Mouse (Mus musculus) myocyte (in vitro differentiated cells): ENCODE measurements around the gene Pkib. TPM values are rescaled to one million over a fixed set of nuclear protein-coding genes. Genes with fewer than 3 reads are reported as not detected.

Experiments
- H3K27me3 ChIP-seq: one replicate; pipeline ENCODE4 v1.6.1; 2011; ENCODE audit not compliant: control insufficient read depth, insufficient read depth, insufficient read length
- H3K36me3 ChIP-seq: one replicate; pipeline ENCODE4 v1.6.1; 2011; ENCODE audit not compliant: control insufficient read depth, insufficient read depth
- H3K4me2 ChIP-seq: one replicate; pipeline ENCODE4 v1.6.1; 2011; ENCODE audit warnings: low read depth, control low read depth
- H3K4me3 ChIP-seq: one replicate; pipeline ENCODE4 v1.5.1; 2011; ENCODE audit warnings: mild to moderate bottlenecking, control low read depth, moderate library complexity
- H3K79me2 ChIP-seq: one replicate; pipeline ENCODE4 v1.6.1; 2011; ENCODE audit not compliant: control insufficient read depth, insufficient read depth
- H3ac ChIP-seq: one replicate; pipeline ENCODE4 v1.6.1; 2011; ENCODE audit not compliant: control insufficient read depth, insufficient read length
- CEBPB ChIP-seq: IDR thresholded peaks from 2 replicates; pipeline ENCODE4 v1.6.1; 2011; ENCODE audit warnings: mild to moderate bottlenecking, moderate library complexity; ENCODE audit not compliant: poor library complexity, insufficient read depth, severe bottlenecking
- E2F4 ChIP-seq: IDR thresholded peaks from one replicate; pipeline ENCODE4 v1.6.1; 2011; ENCODE audit warnings: mild to moderate bottlenecking, control low read depth, moderate library complexity; ENCODE audit not compliant: insufficient read depth
- MAX ChIP-seq: IDR thresholded peaks from one replicate; pipeline ENCODE4 v1.6.1; 2011; ENCODE audit warnings: low read depth, mild to moderate bottlenecking, control low read depth
- MYOD1 ChIP-seq, 3 experiments: IDR thresholded peaks; one replicate each; pipeline ENCODE4 v1.6.1; 2011; ENCODE audit warnings: control low read depth in 2 of 3, low read depth in 2 of 3, mild to moderate bottlenecking in 2 of 3, moderate library complexity in 1 of 3; ENCODE audit not compliant: insufficient read length in 2 of 3, control insufficient read depth in 1 of 3
- MYOG ChIP-seq, 3 experiments: IDR thresholded peaks; one replicate each; pipeline ENCODE4 v1.6.1; 2011; ENCODE audit warnings: control low read depth in 2 of 3, low read depth in 2 of 3, mild to moderate bottlenecking in 2 of 3; ENCODE audit not compliant: insufficient read length in 2 of 3, control insufficient read depth in 1 of 3, insufficient read depth in 1 of 3
- POLR2A ChIP-seq: IDR thresholded peaks from one replicate; pipeline ENCODE4 v1.6.1; 2011; ENCODE audit warnings: low read depth, mild to moderate bottlenecking, control low read depth, moderate library complexity; ENCODE audit not compliant: insufficient read length
- POLR2AphosphoS2 ChIP-seq: IDR thresholded peaks from one replicate; pipeline ENCODE4 v1.6.1; 2011; ENCODE audit warnings: low read depth, control low read depth; ENCODE audit not compliant: insufficient read length
- REST ChIP-seq: IDR thresholded peaks from one replicate; pipeline ENCODE4 v1.6.1; 2011; ENCODE audit warnings: mild to moderate bottlenecking, control low read depth, moderate library complexity; ENCODE audit not compliant: insufficient read depth, insufficient read length
- SRF ChIP-seq: IDR thresholded peaks from one replicate; pipeline ENCODE4 v1.6.1; 2011; ENCODE audit warnings: low read depth; ENCODE audit not compliant: control insufficient read depth, insufficient read length
- TCF12 ChIP-seq: IDR thresholded peaks from one replicate; pipeline ENCODE4 v1.6.1; 2011; ENCODE audit warnings: mild to moderate bottlenecking, control low read depth; ENCODE audit not compliant: poor library complexity, insufficient read depth, severe bottlenecking
- TCF3 ChIP-seq: IDR thresholded peaks from one replicate; pipeline ENCODE4 v1.6.1; 2011; ENCODE audit warnings: low read depth, control low read depth; ENCODE audit not compliant: insufficient read length
- USF1 ChIP-seq: IDR thresholded peaks from one replicate; pipeline ENCODE4 v1.6.1; 2011; ENCODE audit warnings: low read depth, mild to moderate bottlenecking, control low read depth, moderate library complexity
- polyA plus RNA-seq: library from polyadenylated mRNA; unstranded; fragments of >200 nt; fragmentation: generic; extraction: Trizol; gene quantifications from one replicate; pipeline ENCODE4 v1.2.1, GENCODE M21; 2012; ENCODE audit warnings: missing spikeins

Pkib gene
- polyA plus RNA-seq, 1 experiment, result not detected

GRCm38 (mm10) chr10:57632868-57633240, 1.1 kb downstream of the Pkib start:
- Histone ChIP-seq H3ac (no peak overlapping the region), H3K79me2 (no peaks in the 10 kb centered on the region), H3K4me3 (no peak overlapping the region), H3K4me2 (no peak overlapping the region), H3K36me3 (no peaks in the 10 kb centered on the region), H3K27me3 (no peaks in the 10 kb centered on the region)
- TF ChIP-seq TCF12, result no peak
- no peak for TF ChIP-seq MAX
- no peak for TF ChIP-seq TCF3
- TF ChIP-seq POLR2AphosphoS2, result no peak
- no peak for TF ChIP-seq CEBPB

DNA sequence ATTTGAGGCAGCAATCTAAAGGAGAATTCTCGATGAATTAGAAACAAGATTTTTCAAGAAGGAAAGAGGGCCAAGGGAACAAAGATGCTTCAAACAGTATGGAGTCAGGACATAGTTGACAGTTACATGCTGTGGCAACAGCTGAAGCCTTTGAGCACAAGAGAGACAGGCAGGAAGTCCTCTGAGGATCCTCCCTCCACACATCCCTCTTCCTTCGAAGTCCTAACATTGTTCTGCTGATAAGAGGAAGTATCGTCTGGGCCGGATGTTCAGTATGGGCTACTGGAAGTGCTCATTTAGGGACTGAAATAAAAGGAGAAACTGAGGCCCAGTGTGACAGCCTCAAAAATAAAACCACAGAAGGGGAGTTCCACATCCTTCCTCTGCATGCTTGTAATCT, 5.2 kb downstream of the Pkib start:
- H3K36me3 ChIP-seq, result no peaks in the 10 kb centered on the region
- no peak overlapping the region for H3K4me2 ChIP-seq
- no peaks in the 10 kb centered on the region for H3K79me2 ChIP-seq
- H3K27me3 ChIP-seq, result no peaks in the 10 kb centered on the region
- H3ac ChIP-seq, result no peak overlapping the region
- TF ChIP-seq MYOG (IDR thresholded peaks at IDR 0.05; ENCODE audit: control insufficient read depth in 1 of 3, insufficient read depth in 1 of 3, insufficient read length in 2 of 3, low read depth in 2 of 3) (no peak), TCF3 (no peak), MAX (no peak), MYOD1 (IDR thresholded peaks at IDR 0.05; ENCODE audit: control insufficient read depth in 1 of 3, insufficient read length in 2 of 3, low read depth in 2 of 3) (no peak), E2F4 (no peak), TCF12 (no peak), REST (no peak), POLR2A (no peak), USF1 (no peak), SRF (no peak)
- no peak overlapping the region for H3K4me3 ChIP-seq

GRCm38 (mm10) chr10:57638250-57638649, 6.5 kb downstream of the Pkib start:
- TF ChIP-seq POLR2AphosphoS2 (no peak), SRF (no peak), TCF3 (no peak), MYOD1 (IDR thresholded peaks at IDR 0.05; ENCODE audit: control insufficient read depth in 1 of 3, insufficient read length in 2 of 3, low read depth in 2 of 3) (no peak), TCF12 (no peak), MAX (no peak), REST (no peak), MYOG (IDR thresholded peaks at IDR 0.05; ENCODE audit: control insufficient read depth in 1 of 3, insufficient read depth in 1 of 3, insufficient read length in 2 of 3, low read depth in 2 of 3) (no peak), CEBPB (no peak), E2F4 (no peak), USF1 (no peak), POLR2A (no peak)
- Histone ChIP-seq H3K27me3 (no peaks in the 10 kb centered on the region), H3K4me2 (no peak overlapping the region), H3ac (no peak overlapping the region), H3K79me2 (no peaks in the 10 kb centered on the region), H3K4me3 (no peak overlapping the region), H3K36me3 (no peaks in the 10 kb centered on the region)

GRCm38 (mm10) chr10:57639540-57639939, 7.8 kb downstream of the Pkib start:
- Histone ChIP-seq H3K4me3 (no peak overlapping the region), H3K27me3 (no peaks in the 10 kb centered on the region), H3K36me3 (no peaks in the 10 kb centered on the region), H3K4me2 (no peak overlapping the region), H3K79me2 (no peaks in the 10 kb centered on the region), H3ac (no peak overlapping the region)
- TF ChIP-seq TCF3 (no peak), E2F4 (no peak), USF1 (no peak), TCF12 (no peak), MYOD1 (IDR thresholded peaks at IDR 0.05; ENCODE audit: control insufficient read depth in 1 of 3, insufficient read length in 2 of 3, low read depth in 2 of 3) (no peak), POLR2A (no peak), CEBPB (no peak), POLR2AphosphoS2 (no peak), MAX (no peak), SRF (no peak)

DNA sequence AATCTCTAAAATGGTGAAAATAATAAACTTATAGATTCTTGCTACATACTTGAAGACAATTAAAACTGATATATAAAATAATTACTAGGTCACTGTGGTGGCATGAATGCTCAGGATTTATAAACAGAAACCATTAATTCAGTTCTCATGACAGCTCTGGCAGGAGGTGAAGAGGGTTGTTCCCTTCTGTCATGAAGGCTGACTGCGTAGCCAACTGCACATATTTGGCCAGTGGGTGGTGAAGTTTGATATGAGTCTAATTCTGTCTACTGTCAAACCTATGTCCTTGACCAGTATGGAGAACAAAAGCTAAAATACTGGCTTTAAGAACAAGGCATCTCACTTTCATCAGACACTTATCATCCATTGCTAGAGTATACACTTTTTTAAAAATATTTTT, 21.5 kb downstream of the Pkib start:
- TF ChIP-seq MYOG (IDR thresholded peaks at IDR 0.05; ENCODE audit: control insufficient read depth in 1 of 3, insufficient read depth in 1 of 3, insufficient read length in 2 of 3, low read depth in 2 of 3), result no peak
- TF ChIP-seq POLR2A, result no peak
- TF ChIP-seq USF1, result no peak
- no peak for TF ChIP-seq TCF3
- TF ChIP-seq TCF12, result no peak
- no peak for TF ChIP-seq MYOD1 (IDR thresholded peaks at IDR 0.05; ENCODE audit: control insufficient read depth in 1 of 3, insufficient read length in 2 of 3, low read depth in 2 of 3)
- no peak for TF ChIP-seq POLR2AphosphoS2
- TF ChIP-seq E2F4, result no peak
- TF ChIP-seq CEBPB, result no peak
- TF ChIP-seq REST, result no peak
- no peak for TF ChIP-seq SRF
- TF ChIP-seq MAX, result no peak
- H3K4me3 ChIP-seq, result no peak overlapping the region
- H3K4me2 ChIP-seq, result no peak overlapping the region
- no peaks in the 10 kb centered on the region for H3K27me3 ChIP-seq
- H3K79me2 ChIP-seq, result no peaks in the 10 kb centered on the region
- no peak overlapping the region for H3ac ChIP-seq
- H3K36me3 ChIP-seq, result no peaks in the 10 kb centered on the region
